Mouse (Mus musculus) heart, adult 2 months (tissue): ENCODE data around the gene Cd6. TPM values are rescaled to one million over a fixed set of nuclear protein-coding genes. Genes with fewer than 3 reads are reported as not detected.

Experiments used
- DNase-seq, 2 experiments: peaks; one replicate each; pipeline ENCODE4 v3.0.0; 2021
- H3K27ac ChIP-seq: fragments of 200-600 bp; 2 replicates; pipeline ENCODE4 v1.8.1; 2022
- H3K27me3 ChIP-seq: fragments of 200-500 bp; 2 replicates; pipeline ENCODE4 v1.6.1; 2012; ENCODE audit warnings: mild to moderate bottlenecking, low read length, inconsistent platforms, mixed read lengths; ENCODE audit not compliant: control insufficient read depth, insufficient read depth
- H3K36me3 ChIP-seq: fragments of 200-500 bp; 2 replicates; pipeline ENCODE4 v1.6.1; 2012; ENCODE audit warnings: low read length, inconsistent platforms; ENCODE audit not compliant: control insufficient read depth, insufficient read depth
- H3K4me1 ChIP-seq: fragments of 200-500 bp; 2 replicates; pipeline ENCODE4 v1.6.1; 2011; ENCODE audit warnings: low read length; ENCODE audit not compliant: control insufficient read depth, insufficient read depth
- H3K4me3 ChIP-seq: fragments of 200-600 bp; 2 replicates; pipeline ENCODE4 v1.8.1; 2022
- H3K79me2 ChIP-seq: fragments of 200-500 bp; replicated peaks from 2 replicates; pipeline ENCODE4 v1.6.1; 2012; ENCODE audit warnings: mild to moderate bottlenecking, inconsistent platforms, low read length, moderate library complexity, mixed read lengths; ENCODE audit not compliant: control insufficient read depth, insufficient read depth
- H3K9ac ChIP-seq: fragments of 200-500 bp; 2 replicates; pipeline ENCODE4 v1.6.1; 2012; ENCODE audit warnings: low read depth, mild to moderate bottlenecking, control low read depth, inconsistent platforms, low read length, mixed read lengths
- CTCF ChIP-seq: fragments of 200-600 bp; IDR thresholded peaks from 2 replicates; pipeline ENCODE4 v1.8.1; 2022; ENCODE audit warnings: antibody characterized with exemption, mild to moderate bottlenecking, moderate library complexity
- EP300 ChIP-seq: fragments of 200-500 bp; IDR thresholded peaks from 2 replicates; pipeline ENCODE4 v1.6.1; 2011; ENCODE audit warnings: low read depth, low read length, control low read depth; ENCODE audit not compliant: insufficient read depth
- POLR2A ChIP-seq: fragments of 200-500 bp; IDR thresholded peaks from 2 replicates; pipeline ENCODE4 v1.6.1; 2011; ENCODE audit warnings: mild to moderate bottlenecking, low read depth, low read length, control low read depth; ENCODE audit not compliant: insufficient read depth
- WGBS: fragments of 180-500 bp; shearing (Covaris S2); methylation state at CpG from one replicate; pipeline ENCODE4 v1.1.7; 2018; 5-methylcytosine and 5-hydroxymethylcytosine counted together
- intact Hi-C: fragments of 180-260 bp; cut with DNase I; formaldehyde crosslinking; loops from one replicate; pipeline ENCODE4 v1.15.1; 2025
- polyA plus RNA-seq: library from polyadenylated mRNA; depleted of rRNA; stranded (reverse); fragments of >200 nt; gene quantifications from 2 replicates; pipeline ENCODE4 v1.2.3, GENCODE M21; 2012
- total RNA-seq, 2 experiments: library from RNA; stranded (reverse); gene quantifications; 2 replicates each; pipeline ENCODE4 v1.2.3; 2021

Gene Cd6
- total and polyA plus RNA-seq, 3 experiments = 0.07 to 0.76 TPM; not detected in 1

GRCm38 (mm10) chr19:10752106-10752505, 77.8 kb downstream of the Cd6 start:
- no peaks in the 10 kb centered on the region for H3K79me2 ChIP-seq
- intact Hi-C loops = no loop called here
- no peak overlapping the region for H3K4me3 ChIP-seq
- no peaks in the 10 kb centered on the region for H3K36me3 ChIP-seq
- H3K4me1 ChIP-seq = no peaks in the 10 kb centered on the region
- TF ChIP-seq CTCF = no peak
- TF ChIP-seq POLR2A = no peak
- TF ChIP-seq EP300 = no peak
- H3K9ac ChIP-seq = no peak overlapping the region
- WGBS = 94% methylated on average over 6 of the region's 6 CpGs
- no peak for DNase-seq
- no peak overlapping the region for H3K27ac ChIP-seq
- no peaks in the 10 kb centered on the region for H3K27me3 ChIP-seq

- TF ChIP-seq EP300 (no peak), POLR2A (no peak), CTCF (no peak)
- H3K27me3 ChIP-seq = no peaks in the 10 kb centered on the region
- intact Hi-C loops = no loop called here
- no peaks in the 10 kb centered on the region for H3K36me3 ChIP-seq
- DNase-seq = no peak
- H3K4me3 ChIP-seq = no peak overlapping the region
- H3K4me1 ChIP-seq = no peaks in the 10 kb centered on the region
- no peak overlapping the region for H3K9ac ChIP-seq
- WGBS = 90% methylated on average over 1 of the region's 1 CpGs
- no peaks in the 10 kb centered on the region for H3K79me2 ChIP-seq
- no peak overlapping the region for H3K27ac ChIP-seq
Measured at GRCm38 (mm10) chr19:10751607-10752006, 78.3 kb downstream of the Cd6 start.

GRCm38 (mm10) chr19:10750161-10750560, 79.7 kb downstream of the Cd6 start:
- no peak for DNase-seq
- Histone ChIP-seq H3K4me1 (no peaks in the 10 kb centered on the region), H3K4me3 (no peak overlapping the region), H3K27me3 (no peaks in the 10 kb centered on the region), H3K27ac (no peak overlapping the region), H3K79me2 (no peaks in the 10 kb centered on the region), H3K36me3 (no peaks in the 10 kb centered on the region), H3K9ac (no peak overlapping the region)
- no peak for TF ChIP-seq POLR2A
- TF ChIP-seq EP300 = no peak
- no peak for TF ChIP-seq CTCF
- intact Hi-C loops = no loop called here
- 88% methylated on average over 6 of the region's 6 CpGs for WGBS

GRCm38 (mm10) chr19:10749295-10749694, 80.6 kb downstream of the Cd6 start:
- Histone ChIP-seq H3K4me1 (no peaks in the 10 kb centered on the region), H3K4me3 (no peak overlapping the region), H3K27me3 (no peaks in the 10 kb centered on the region), H3K79me2 (no peaks in the 10 kb centered on the region), H3K9ac (no peak overlapping the region), H3K27ac (no peak overlapping the region), H3K36me3 (no peaks in the 10 kb centered on the region)
- WGBS = 82% methylated on average over 6 of the region's 6 CpGs
- no peak for DNase-seq
- TF ChIP-seq CTCF = no peak
- no peak for TF ChIP-seq EP300
- TF ChIP-seq POLR2A = no peak
- intact Hi-C loops = no loop called here

GRCm38 (mm10) chr19:10748401-10749102, 81.3 kb downstream of the Cd6 start:
- Histone ChIP-seq H3K79me2 (no peaks in the 10 kb centered on the region), H3K4me1 (no peaks in the 10 kb centered on the region), H3K27ac (no peak overlapping the region), H3K36me3 (no peaks in the 10 kb centered on the region), H3K4me3 (no peak overlapping the region), H3K27me3 (no peaks in the 10 kb centered on the region), H3K9ac (no peak overlapping the region)
- no peak for DNase-seq
- intact Hi-C loops = no loop called here
- 63% methylated on average over 11 of the region's 11 CpGs for WGBS
- no peak for TF ChIP-seq POLR2A
- TF ChIP-seq CTCF = no peak
- no peak for TF ChIP-seq EP300

- Histone ChIP-seq H3K4me3 (no peak overlapping the region), H3K79me2 (no peaks in the 10 kb centered on the region), H3K27ac (no peak overlapping the region), H3K4me1 (no peaks in the 10 kb centered on the region), H3K9ac (no peak overlapping the region), H3K27me3 (no peaks in the 10 kb centered on the region), H3K36me3 (no peaks in the 10 kb centered on the region)
- intact Hi-C loops = no loop called here
- TF ChIP-seq POLR2A (no peak), CTCF (no peak), EP300 (no peak)
- 87% methylated on average over 6 of the region's 6 CpGs for WGBS
- DNase-seq = no peak
Measured at GRCm38 (mm10) chr19:10747718-10748117, 82.1 kb downstream of the Cd6 start.
